Mouse (Mus musculus) adrenal gland, adult 2 months (tissue): ENCODE data around the gene Ak7. TPM values are rescaled to one million over a fixed set of nuclear protein-coding genes. Genes with fewer than 3 reads are reported as not detected.

Experiments used
- DNase-seq: peaks from one replicate; pipeline ENCODE4 v3.0.0; 2021
- polyA plus RNA-seq: library from polyadenylated mRNA; depleted of rRNA; stranded (reverse); fragments of >200 nt; gene quantifications from 2 replicates; pipeline ENCODE4 v1.2.3, GENCODE M21; 2012; rRNA removed
- total RNA-seq, 2 experiments: library from RNA; stranded (reverse); gene quantifications; 2 replicates each; pipeline ENCODE4 v1.2.3; 2021

The Ak7 gene
- total and polyA plus RNA-seq, 3 experiments = 0.02 to 0.48 (median 0.12) TPM

- no peak for DNase-seq
Measured at GRCm38 (mm10) chr12:105787626-105788025, 81.8 kb downstream of the Ak7 start.

- DNase-seq = no peak
Measured at GRCm38 (mm10) chr12:105789885-105790284, 84.1 kb downstream of the Ak7 start.

- no peak for DNase-seq
Measured at GRCm38 (mm10) chr12:105794896-105795295, 89.1 kb downstream of the Ak7 start.

GRCm38 (mm10) chr12:105798001-105798400, 92.2 kb downstream of the Ak7 start:
- no peak for DNase-seq

GRCm38 (mm10) chr12:105805790-105806189, 100.0 kb downstream of the Ak7 start:
- no peak for DNase-seq

- no peak for DNase-seq
Measured at GRCm38 (mm10) chr12:105806205-105806604, 100.4 kb downstream of the Ak7 start.

- no peak for DNase-seq
Measured at GRCm38 (mm10) chr12:105807416-105807815, 101.6 kb downstream of the Ak7 start.

GRCm38 (mm10) chr12:105808945-105809344, 103.2 kb downstream of the Ak7 start:
- no peak for DNase-seq

GRCm38 (mm10) chr12:105810608-105811007, 104.8 kb downstream of the Ak7 start:
- DNase-seq = no peak

- DNase-seq = peak; percentile 67
Measured at GRCm38 (mm10) chr12:105813957-105814356, 108.2 kb downstream of the Ak7 start.

GRCm38 (mm10) chr12:105823472-105823871, 117.7 kb downstream of the Ak7 start:
- DNase-seq = no peak

GRCm38 (mm10) chr12:105824743-105825142, 119.0 kb downstream of the Ak7 start:
- no peak for DNase-seq

GRCm38 (mm10) chr12:105825266-105825665, 119.5 kb downstream of the Ak7 start:
- no peak for DNase-seq

Other genes with a start within 250 kb of the Ak7 start
- gene Bdkrb2, start 142.8 kb upstream of the Ak7 start, total RNA-seq = 10 to 100 TPM; 12.3 to 12.4 TPM
- 4.1 and 6.4 TPM in 2 replicates for gene Bdkrb2, start 142.8 kb upstream of the Ak7 start, polyA plus RNA-seq
- gene Bdkrb1, start 102.9 kb upstream of the Ak7 start, total RNA-seq = not detected
- gene Bdkrb1, start 102.9 kb upstream of the Ak7 start, polyA plus RNA-seq = 0.24 and 0.36 TPM in 2 replicates
- 10 to 100 TPM; 16.5 to 21.5 TPM for gene Gskip, start 21.1 kb upstream of the Ak7 start, total RNA-seq
- gene Gskip, start 21.1 kb upstream of the Ak7 start, polyA plus RNA-seq = 4.3 and 4.4 TPM in 2 replicates
- 10 to 100 TPM; 22.7 to 28.9 TPM for gene Atg2b, start 20.8 kb upstream of the Ak7 start, total RNA-seq
- 12.7 and 14.4 TPM in 2 replicates for gene Atg2b, start 20.8 kb upstream of the Ak7 start, polyA plus RNA-seq
- 100 to 1,000 TPM; 227 to 228 TPM for gene Papola, start 78.7 kb downstream of the Ak7 start, total RNA-seq
- 19.4 and 28.7 TPM in 2 replicates for gene Papola, start 78.7 kb downstream of the Ak7 start, polyA plus RNA-seq